Mouse (Mus musculus) heart, postnatal 0 days (tissue): ENCODE results near the gene Sel1l3.

Experiments used
- CTCF ChIP-seq: IDR thresholded peaks from 2 replicates; pipeline ENCODE4 v1.5.1; 2016; ENCODE audit warnings: antibody characterized with exemption, control low read depth, low read depth
- EP300 ChIP-seq: IDR thresholded peaks from 2 replicates; pipeline ENCODE4 v1.6.1; 2016; ENCODE audit warnings: antibody characterized with exemption, low read depth

- TF ChIP-seq CTCF (no peak), EP300 (no peak)
Measured at GRCm38 (mm10) chr5:53185803-53186202, 27.9 kb downstream of the Sel1l3 start.
